Mouse (Mus musculus) stomach, embryonic 16.5 days (tissue): Measurements from ENCODE around the gene Prkca. TPM values are rescaled to one million over a fixed set of nuclear protein-coding genes. Genes with fewer than 3 reads are reported as not detected.

Experiments used
- ATAC-seq: fragments of 200-750 bp; cut with Nextera tagmentation; 2 replicates; pipeline ENCODE4 v1.8.0; 2017; ENCODE audit warnings: moderate number of reproducible peaks, moderate TSS enrichment; ENCODE audit not compliant: insufficient read depth, low FRiP score
- H3K27ac ChIP-seq: fragments of 300-500 bp; sonication (generic); 2 replicates; pipeline ENCODE4 v1.5.1; 2014; ENCODE audit warnings: low read length
- H3K27me3 ChIP-seq: fragments of 300-500 bp; sonication (generic); 2 replicates; pipeline ENCODE4 v1.6.1; 2014; ENCODE audit warnings: low read length, control low read depth, mixed read lengths; ENCODE audit not compliant: control insufficient read depth, insufficient read depth
- H3K36me3 ChIP-seq: fragments of 300-500 bp; sonication (generic); 2 replicates; pipeline ENCODE4 v1.6.1; 2014; ENCODE audit warnings: low read length; ENCODE audit not compliant: control insufficient read depth, insufficient read depth
- H3K4me1 ChIP-seq: fragments of 300-500 bp; sonication (generic); 2 replicates; pipeline ENCODE4 v1.6.1; 2014; ENCODE audit warnings: low read length, control low read depth, mixed read lengths; ENCODE audit not compliant: control insufficient read depth, insufficient read depth
- H3K4me2 ChIP-seq: fragments of 300-500 bp; sonication (generic); 2 replicates; pipeline ENCODE4 v1.6.1; 2014; ENCODE audit warnings: low read depth, low read length, mixed read lengths
- H3K4me3 ChIP-seq: fragments of 300-500 bp; sonication (generic); replicated peaks from 2 replicates; pipeline ENCODE4 v1.5.1; 2014; ENCODE audit warnings: mild to moderate bottlenecking, low read length
- H3K9ac ChIP-seq: fragments of 300-500 bp; sonication (generic); 2 replicates; pipeline ENCODE4 v1.6.1; 2014; ENCODE audit warnings: low read length
- H3K9me3 ChIP-seq: fragments of 300-500 bp; sonication (generic); replicated peaks from 2 replicates; pipeline ENCODE4 v1.6.1; 2016; ENCODE audit warnings: low read length, control low read depth; ENCODE audit not compliant: control insufficient read depth
- WGBS: fragments of 180-500 bp; shearing (Covaris S2); extraction: QIAGEN DNeasy Blood & Tissue Kit; methylation state at CpG from one replicate; pipeline ENCODE4 v1.1.7; 2014; 5-methylcytosine and 5-hydroxymethylcytosine counted together
- polyA plus RNA-seq: library from polyadenylated mRNA; unstranded; fragments of >200 nt; fragmentation: Nextera tagmentation; extraction: Ambion mirVana; gene quantifications from 2 replicates; pipeline ENCODE4 v1.2.1, GENCODE M21; 2015

The Prkca gene
- polyA plus RNA-seq, 1 experiment from 2014 or later = 6.5 TPM

GRCm38 (mm10) chr11:108171917-108172316 lies 171.8 kb downstream of the Prkca start:
- WGBS = 85% methylated on average over 5 of the region's 5 CpGs
- H3K27ac ChIP-seq = no peak overlapping the region

GRCm38 (mm10) chr11:108171260-108171659 lies 172.5 kb downstream of the Prkca start:
- WGBS = 96% methylated on average over 6 of the region's 6 CpGs
- Histone ChIP-seq H3K4me2 (no peak overlapping the region), H3K4me3 (no peak overlapping the region), H3K9ac (no peak overlapping the region), H3K27me3 (no peaks in the 10 kb centered on the region), H3K27ac (no peak overlapping the region), H3K9me3 (no peaks in the 10 kb centered on the region), H3K4me1 (no peaks in the 10 kb centered on the region), H3K36me3 (no peaks in the 10 kb centered on the region)
- no peak for ATAC-seq

More at GRCm38 (mm10) chr11:108171917-108172316, 171.8 kb downstream of the Prkca start:
- no peak overlapping the region for H3K4me3 ChIP-seq
- H3K9ac ChIP-seq = no peak overlapping the region
- H3K9me3 ChIP-seq = no peaks in the 10 kb centered on the region
- H3K27me3 ChIP-seq = no peaks in the 10 kb centered on the region
- no peak overlapping the region for H3K4me2 ChIP-seq
- no peaks in the 10 kb centered on the region for H3K36me3 ChIP-seq
- ATAC-seq = no peak
- no peaks in the 10 kb centered on the region for H3K4me1 ChIP-seq

GRCm38 (mm10) chr11:108170107-108170506 lies 173.6 kb downstream of the Prkca start:
- Histone ChIP-seq H3K4me2 (no peak overlapping the region), H3K36me3 (no peaks in the 10 kb centered on the region), H3K27ac (no peak overlapping the region), H3K9ac (no peak overlapping the region), H3K4me1 (no peaks in the 10 kb centered on the region), H3K4me3 (no peak overlapping the region), H3K27me3 (no peaks in the 10 kb centered on the region), H3K9me3 (no peaks in the 10 kb centered on the region)
- ATAC-seq = no peak
- WGBS = 76% methylated on average over 3 of the region's 3 CpGs

GRCm38 (mm10) chr11:108165725-108166124 lies 178.0 kb downstream of the Prkca start:
- Histone ChIP-seq H3K36me3 (no peaks in the 10 kb centered on the region), H3K4me3 (no peak overlapping the region), H3K27me3 (no peaks in the 10 kb centered on the region), H3K9me3 (no peaks in the 10 kb centered on the region), H3K9ac (no peak overlapping the region), H3K27ac (no peak overlapping the region), H3K4me1 (no peaks in the 10 kb centered on the region), H3K4me2 (no peak overlapping the region)
- WGBS = 45% methylated on average over 9 of the region's 9 CpGs
- no peak for ATAC-seq

GRCm38 (mm10) chr11:108162639-108163038 lies 181.1 kb downstream of the Prkca start:
- WGBS = 82% methylated on average over 1 of the region's 1 CpGs
- H3K36me3 ChIP-seq = no peaks in the 10 kb centered on the region
- no peak overlapping the region for H3K9ac ChIP-seq
- no peaks in the 10 kb centered on the region for H3K27me3 ChIP-seq
- H3K27ac ChIP-seq = no peak overlapping the region
- H3K4me3 ChIP-seq = no peak overlapping the region
- no peak for ATAC-seq
- no peaks in the 10 kb centered on the region for H3K4me1 ChIP-seq
- H3K9me3 ChIP-seq = no peaks in the 10 kb centered on the region
- H3K4me2 ChIP-seq = no peak overlapping the region

- no peak overlapping the region for H3K4me2 ChIP-seq
- H3K9me3 ChIP-seq = no peaks in the 10 kb centered on the region
- H3K27ac ChIP-seq = no peak overlapping the region
- no peaks in the 10 kb centered on the region for H3K4me1 ChIP-seq
- H3K4me3 ChIP-seq = no peak overlapping the region
- WGBS = 62% methylated on average over 4 of the region's 4 CpGs
- no peaks in the 10 kb centered on the region for H3K36me3 ChIP-seq
- ATAC-seq = no peak
- H3K27me3 ChIP-seq = no peaks in the 10 kb centered on the region
- H3K9ac ChIP-seq = no peak overlapping the region
These were observed 181.6 kb downstream of the Prkca start for GRCm38 (mm10) chr11:108162110-108162509.

- H3K4me3 ChIP-seq = no peak overlapping the region
- no peak overlapping the region for H3K9ac ChIP-seq
- H3K36me3 ChIP-seq = no peaks in the 10 kb centered on the region
- no peaks in the 10 kb centered on the region for H3K27me3 ChIP-seq
- no peak overlapping the region for H3K4me2 ChIP-seq
- WGBS = 78% methylated on average over 7 of the region's 7 CpGs
- H3K9me3 ChIP-seq = no peaks in the 10 kb centered on the region
- no peaks in the 10 kb centered on the region for H3K4me1 ChIP-seq
- no peak overlapping the region for H3K27ac ChIP-seq
- ATAC-seq = no peak
These were observed 183.7 kb downstream of the Prkca start for GRCm38 (mm10) chr11:108160056-108160455.

GRCm38 (mm10) chr11:108158046-108158445 lies 185.7 kb downstream of the Prkca start:
- no peak for ATAC-seq

GRCm38 (mm10) chr11:108157074-108157473 lies 186.7 kb downstream of the Prkca start:
- Histone ChIP-seq H3K9ac (no peak overlapping the region), H3K4me3 (no peak overlapping the region), H3K27ac (no peak overlapping the region), H3K4me1 (no peaks in the 10 kb centered on the region), H3K36me3 (no peaks in the 10 kb centered on the region), H3K27me3 (no peaks in the 10 kb centered on the region), H3K4me2 (no peak overlapping the region), H3K9me3 (no peaks in the 10 kb centered on the region)
- 88% methylated on average over 5 of the region's 5 CpGs for WGBS
- ATAC-seq = no peak

More at GRCm38 (mm10) chr11:108158046-108158445, 185.7 kb downstream of the Prkca start:
- WGBS = 91% methylated on average over 3 of the region's 3 CpGs
- Histone ChIP-seq H3K27ac (no peak overlapping the region), H3K4me3 (no peak overlapping the region), H3K4me1 (no peaks in the 10 kb centered on the region), H3K9ac (no peak overlapping the region), H3K4me2 (no peak overlapping the region), H3K9me3 (no peaks in the 10 kb centered on the region), H3K36me3 (no peaks in the 10 kb centered on the region), H3K27me3 (no peaks in the 10 kb centered on the region)

GRCm38 (mm10) chr11:108156107-108156506 lies 187.6 kb downstream of the Prkca start:
- H3K9me3 ChIP-seq = no peaks in the 10 kb centered on the region
- no peak for ATAC-seq
- no peaks in the 10 kb centered on the region for H3K27me3 ChIP-seq
- no peak overlapping the region for H3K4me3 ChIP-seq
- 81% methylated on average over 5 of the region's 5 CpGs for WGBS
- no peaks in the 10 kb centered on the region for H3K36me3 ChIP-seq
- no peaks in the 10 kb centered on the region for H3K4me1 ChIP-seq
- no peak overlapping the region for H3K9ac ChIP-seq
- no peak overlapping the region for H3K27ac ChIP-seq
- no peak overlapping the region for H3K4me2 ChIP-seq
